Mouse (Mus musculus) lung, postnatal 0 days (tissue): ENCODE measurements around the gene Slc2a4. TPM values are rescaled to one million over a fixed set of nuclear protein-coding genes. Genes with fewer than 3 reads are reported as not detected.
A peak's percentile ranks its signal among the peaks of the same experiment; 100 is the strongest.

ENCODE experiments used
- ATAC-seq: fragments of 200-750 bp; cut with Nextera tagmentation; 2 replicates; pipeline ENCODE4 v1.8.0; 2017; ENCODE audit warnings: moderate library complexity
- DNase-seq: peaks from one replicate; pipeline ENCODE4 v3.0.0-alpha.2; 2016; ENCODE audit warnings: low spot score
- H3K27ac ChIP-seq: fragments of 300-500 bp; sonication (generic); 2 replicates; pipeline ENCODE4 v1.5.1; 2014; ENCODE audit warnings: antibody characterized with exemption, mild to moderate bottlenecking, low read length, mixed read lengths
- H3K27me3 ChIP-seq: fragments of 300-500 bp; sonication (generic); replicated peaks from 2 replicates; pipeline ENCODE4 v1.6.1; 2014; ENCODE audit warnings: low read length, mixed read lengths; ENCODE audit not compliant: insufficient read depth
- H3K36me3 ChIP-seq: fragments of 300-500 bp; sonication (generic); 2 replicates; pipeline ENCODE4 v1.6.1; 2014; ENCODE audit warnings: low read length, mixed read lengths; ENCODE audit not compliant: insufficient read depth
- H3K4me1 ChIP-seq: fragments of 300-500 bp; sonication (generic); 2 replicates; pipeline ENCODE4 v1.6.1; 2014; ENCODE audit warnings: antibody characterized with exemption, low read depth, low read length, mixed read lengths; ENCODE audit not compliant: insufficient read depth
- H3K4me2 ChIP-seq: fragments of 300-500 bp; sonication (generic); replicated peaks from 2 replicates; pipeline ENCODE4 v1.6.1; 2014; ENCODE audit warnings: low read depth, mild to moderate bottlenecking, low read length, moderate library complexity, mixed read lengths
- H3K4me3 ChIP-seq: fragments of 300-500 bp; sonication (generic); 2 replicates; pipeline ENCODE4 v1.5.1; 2014; ENCODE audit warnings: low read depth, low read length
- H3K9ac ChIP-seq: fragments of 300-500 bp; sonication (generic); replicated peaks from 2 replicates; pipeline ENCODE4 v1.6.1; 2014; ENCODE audit warnings: low read depth, mild to moderate bottlenecking
- H3K9me3 ChIP-seq: fragments of 300-500 bp; sonication (generic); 2 replicates; pipeline ENCODE4 v1.6.1; 2016; ENCODE audit warnings: low read length, mixed read lengths
- CTCF ChIP-seq: IDR thresholded peaks from 2 replicates; pipeline ENCODE4 v1.5.1; 2016; ENCODE audit warnings: antibody characterized with exemption, mild to moderate bottlenecking
- EP300 ChIP-seq: IDR thresholded peaks from 2 replicates; pipeline ENCODE4 v1.6.1; 2016; ENCODE audit warnings: antibody characterized with exemption, mild to moderate bottlenecking, control low read depth
- WGBS: fragments of 180-500 bp; shearing (Covaris S2); extraction: QIAGEN DNeasy Blood & Tissue Kit; methylation state at CpG from one replicate; pipeline ENCODE4 v1.1.7; 2014; 5-methylcytosine and 5-hydroxymethylcytosine counted together
- polyA plus RNA-seq: library from polyadenylated mRNA; unstranded; fragments of >200 nt; fragmentation: Nextera tagmentation; extraction: Ambion mirVana; gene quantifications from 2 replicates; pipeline ENCODE4 v1.2.1, GENCODE M21; 2015

Gene Slc2a4
- polyA plus RNA-seq, 1 experiment from 2014 or later, result 3.7 TPM

GRCm38 (mm10) chr11:69915667-69916627, 32.0 kb downstream of the Slc2a4 start:
- peaks cover 16% of the 10 kb centered on the region; the same call in 1 of the 2 replicates for H3K4me1 ChIP-seq
- no peak for TF ChIP-seq EP300
- 0 out of 2 replicates have a peak, but pooled peaks have one; percentile 17 for TF ChIP-seq CTCF
- ATAC-seq (no peak), DNase-seq (no peak)
- H3K27ac ChIP-seq, result no peak overlapping the region
- peaks cover 42% of the 10 kb centered on the region for H3K36me3 ChIP-seq
- 58% methylated on average over 5 of the region's 5 CpGs for WGBS
- H3K9me3 ChIP-seq, result no peaks in the 10 kb centered on the region
- no peak overlapping the region for H3K4me2 ChIP-seq
- no peak overlapping the region for H3K4me3 ChIP-seq
- H3K27me3 ChIP-seq, result no peaks in the 10 kb centered on the region
- no peak overlapping the region for H3K9ac ChIP-seq

- TF ChIP-seq EP300 (no peak), CTCF (no peak)
Observed at GRCm38 (mm10) chr11:69914917-69915430, 33.0 kb downstream of the Slc2a4 start.

GRCm38 (mm10) chr11:69914372-69914764, 33.6 kb downstream of the Slc2a4 start:
- ATAC-seq, result no peak
- Histone ChIP-seq H3K27ac (peak overlapping the region; percentile 86), H3K36me3 (peaks cover 52% of the 10 kb centered on the region), H3K4me3 (peak overlapping the region; percentile 70), H3K27me3 (no peaks in the 10 kb centered on the region), H3K4me2 (peak overlapping the region; percentile 98), H3K4me1 (peaks cover 15% of the 10 kb centered on the region; the same call in 1 of the 2 replicates), H3K9me3 (no peaks in the 10 kb centered on the region), H3K9ac (peak overlapping the region; percentile 90)
- WGBS, result 5% methylated on average over 17 of the region's 17 CpGs
- DNase-seq, result peak; percentile 41
- no peak for TF ChIP-seq EP300
- TF ChIP-seq CTCF, result no peak

More at GRCm38 (mm10) chr11:69914917-69915430, 33.0 kb downstream of the Slc2a4 start:
- Histone ChIP-seq H3K27ac (peak overlapping the region; percentile 86; the same call in 1 of the 2 replicates), H3K27me3 (no peaks in the 10 kb centered on the region), H3K4me2 (peak overlapping the region; percentile 98), H3K4me3 (peak overlapping the region; percentile 70; the same call in 1 of the 2 replicates), H3K36me3 (peaks cover 49% of the 10 kb centered on the region), H3K9ac (no peak overlapping the region), H3K9me3 (no peaks in the 10 kb centered on the region), H3K4me1 (peaks cover 16% of the 10 kb centered on the region; the same call in 1 of the 2 replicates)
- 25% methylated on average over 9 of the region's 9 CpGs for WGBS
- ATAC-seq (no peak), DNase-seq (no peak)

- TF ChIP-seq EP300 (peak; percentile 78), CTCF (no peak)
- Histone ChIP-seq H3K27me3 (no peaks in the 10 kb centered on the region), H3K9ac (peak within 1 kb of the TSS; percentile 90), H3K36me3 (peaks cover 55% of the 10 kb centered on the region), H3K4me2 (peak within 1 kb of the TSS; percentile 98), H3K9me3 (no peaks in the 10 kb centered on the region), H3K4me3 (peak within 1 kb of the TSS; percentile 70), H3K4me1 (peaks cover 10% of the 10 kb centered on the region; the same call in 1 of the 2 replicates), H3K27ac (peak within 1 kb of the TSS; percentile 86)
- DNase-seq (peak; percentile 98), ATAC-seq (peak; percentile 87)
- 1% methylated on average over 60 of the region's 61 CpGs for WGBS
Observed at GRCm38 (mm10) chr11:69913554-69914371, 34.2 kb downstream of the Slc2a4 start, which contains the start of gene Gps2. Gene Gps2, plus strand, starts transcription at chr11:69913888.

- no peak overlapping the region for H3K9ac ChIP-seq
- no peak overlapping the region; the same call in 1 of the 2 replicates for H3K4me3 ChIP-seq
- H3K4me1 ChIP-seq, result peaks cover 9% of the 10 kb centered on the region; the same call in 1 of the 2 replicates
- H3K9me3 ChIP-seq, result no peaks in the 10 kb centered on the region
- no peak for TF ChIP-seq CTCF
- TF ChIP-seq EP300, result 0 out of 2 replicates have a peak, but pooled peaks have one; percentile 62
- no peaks in the 10 kb centered on the region for H3K27me3 ChIP-seq
- ATAC-seq, result peak; percentile 83
- DNase-seq, result peak; percentile 87
- H3K36me3 ChIP-seq, result peaks cover 55% of the 10 kb centered on the region
- peak overlapping the region; percentile 98 for H3K4me2 ChIP-seq
- peak overlapping the region; percentile 86 for H3K27ac ChIP-seq
- WGBS, result 52% methylated on average over 15 of the region's 15 CpGs
Observed at GRCm38 (mm10) chr11:69912716-69913530, 35.1 kb downstream of the Slc2a4 start.
